Mouse (Mus musculus) midbrain, embryonic 14.5 days (tissue): ENCODE results near the gene Pex7. TPM values are rescaled to one million over a fixed set of nuclear protein-coding genes. Genes with fewer than 3 reads are reported as not detected.

ENCODE experiments used
- ATAC-seq: fragments of 200-750 bp; cut with Nextera tagmentation; 2 replicates; pipeline ENCODE4 v1.8.0; 2017; ENCODE audit warnings: moderate number of reproducible peaks, moderate library complexity; ENCODE audit not compliant: low FRiP score, low TSS enrichment
- DNase-seq: peaks from one replicate; pipeline ENCODE4 v3.0.0-alpha.2; 2015
- H3K27ac ChIP-seq: fragments of 300-500 bp; sonication (generic); replicated peaks from 2 replicates; pipeline ENCODE4 v1.5.1; 2014; ENCODE audit warnings: mild to moderate bottlenecking, low read depth, low read length, moderate library complexity
- H3K27me3 ChIP-seq: fragments of 300-500 bp; sonication (generic); 2 replicates; pipeline ENCODE4 v1.6.1; 2014; ENCODE audit warnings: low read length, control low read depth, mixed read lengths; ENCODE audit not compliant: control insufficient read depth, insufficient read depth
- H3K36me3 ChIP-seq: fragments of 300-500 bp; sonication (generic); 2 replicates; pipeline ENCODE4 v1.6.1; 2014; ENCODE audit warnings: low read length, control low read depth; ENCODE audit not compliant: control insufficient read depth, insufficient read depth
- H3K4me1 ChIP-seq: fragments of 300-500 bp; sonication (generic); 2 replicates; pipeline ENCODE4 v1.6.1; 2014; ENCODE audit warnings: mild to moderate bottlenecking, antibody characterized with exemption, low read length, control low read depth; ENCODE audit not compliant: control insufficient read depth, insufficient read depth
- H3K4me2 ChIP-seq: fragments of 300-500 bp; sonication (generic); 2 replicates; pipeline ENCODE4 v1.6.1; 2014; ENCODE audit warnings: mild to moderate bottlenecking, low read length, moderate library complexity
- H3K4me3 ChIP-seq: fragments of 300-500 bp; sonication (generic); replicated peaks from 2 replicates; pipeline ENCODE4 v1.5.1; 2014; ENCODE audit warnings: low read depth, low read length
- H3K9ac ChIP-seq: fragments of 300-500 bp; sonication (generic); replicated peaks from 2 replicates; pipeline ENCODE4 v1.6.1; 2014; ENCODE audit warnings: mild to moderate bottlenecking, low read length, moderate library complexity
- H3K9me3 ChIP-seq: fragments of 300-500 bp; sonication (generic); 2 replicates; pipeline ENCODE4 v1.6.1; 2016; ENCODE audit warnings: low read length, control low read depth, mixed read lengths; ENCODE audit not compliant: control insufficient read depth
- WGBS: fragments of 180-500 bp; shearing (Covaris S2); extraction: QIAGEN DNeasy Blood & Tissue Kit; methylation state at CpG from one replicate; pipeline ENCODE4 v1.1.7; 2014; 5-methylcytosine and 5-hydroxymethylcytosine counted together
- polyA plus RNA-seq: library from polyadenylated mRNA; unstranded; fragments of >200 nt; fragmentation: Nextera tagmentation; extraction: Ambion mirVana; gene quantifications from 2 replicates; pipeline ENCODE4 v1.2.1, GENCODE M21; 2014

Gene Pex7
- polyA plus RNA-seq, 1 experiment from 2014 or later, result 30.1 TPM

DNA sequence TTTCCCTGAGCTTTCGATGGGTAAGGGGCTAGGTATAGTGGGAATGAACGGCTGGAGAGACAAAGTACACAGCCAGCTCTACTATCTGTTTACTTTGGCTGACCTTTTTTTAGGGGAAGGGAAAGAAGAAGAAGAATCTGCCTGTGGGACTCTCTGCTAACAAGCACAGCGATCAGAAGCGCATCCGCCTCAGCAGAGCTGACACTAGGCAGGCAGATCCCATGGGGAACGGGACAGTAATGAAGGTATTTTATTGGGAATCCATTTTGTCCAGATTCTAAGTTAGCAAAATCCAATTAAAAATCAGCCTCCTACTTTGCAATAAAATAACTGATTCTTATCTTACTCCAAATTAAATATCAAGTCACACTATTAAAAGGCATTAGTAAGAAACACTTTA, 28.3 kb downstream of the Pex7 start:
- Histone ChIP-seq H3K27ac (no peak overlapping the region), H3K9me3 (no peaks in the 10 kb centered on the region), H3K27me3 (no peaks in the 10 kb centered on the region), H3K9ac (no peak overlapping the region), H3K4me3 (no peak overlapping the region), H3K4me2 (no peak overlapping the region), H3K36me3 (no peaks in the 10 kb centered on the region), H3K4me1 (no peaks in the 10 kb centered on the region)
- ATAC-seq (no peak), DNase-seq (peak; percentile 58)
- WGBS, result 70% methylated on average over 6 of the region's 6 CpGs

DNA sequence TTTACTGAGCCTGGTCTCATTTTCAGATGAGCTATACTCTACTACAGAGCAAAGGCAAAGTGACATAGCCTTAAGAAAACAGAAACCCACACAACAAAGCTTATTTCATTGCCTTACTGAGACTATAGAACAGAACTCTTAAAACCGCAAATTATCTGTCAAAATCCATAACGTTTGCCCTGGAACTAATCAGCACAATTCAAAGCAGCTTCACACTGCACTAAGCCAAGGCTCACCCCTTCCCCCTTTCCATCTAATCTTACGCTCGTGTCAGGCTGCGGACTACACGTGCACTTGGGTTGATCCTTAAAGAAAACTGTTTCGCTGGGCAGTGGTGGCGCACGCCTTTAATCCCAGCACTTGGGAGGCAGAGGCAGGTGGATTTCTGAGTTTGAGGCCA, 29.8 kb downstream of the Pex7 start:
- Histone ChIP-seq H3K36me3 (no peaks in the 10 kb centered on the region), H3K4me2 (no peak overlapping the region), H3K4me1 (no peaks in the 10 kb centered on the region), H3K27me3 (no peaks in the 10 kb centered on the region), H3K4me3 (no peak overlapping the region), H3K9ac (no peak overlapping the region), H3K9me3 (no peaks in the 10 kb centered on the region), H3K27ac (no peak overlapping the region)
- no peak for DNase-seq
- ATAC-seq, result no peak
- 79% methylated on average over 9 of the region's 9 CpGs for WGBS

DNA sequence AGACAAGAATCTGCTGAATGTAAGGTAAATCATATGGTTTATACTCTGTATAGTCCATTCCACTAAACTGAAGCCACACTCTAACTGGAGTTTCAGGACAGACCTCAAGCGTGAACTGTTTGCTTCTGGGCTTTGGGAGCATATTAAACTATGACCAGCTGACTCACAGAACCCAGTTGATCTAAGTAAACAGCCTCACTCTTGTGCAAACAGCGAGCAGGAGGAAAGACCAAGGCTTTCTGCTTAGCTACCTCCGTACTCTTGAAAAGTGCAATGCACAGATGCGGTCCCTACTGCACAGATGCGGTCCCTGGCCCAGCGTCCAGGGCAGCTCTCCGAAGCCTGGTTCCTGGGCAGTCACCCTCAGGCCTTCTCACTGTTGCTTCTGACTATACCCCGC, 30.2 kb downstream of the Pex7 start:
- DNase-seq, result no peak
- H3K4me3 ChIP-seq, result no peak overlapping the region
- no peak overlapping the region for H3K27ac ChIP-seq
- no peaks in the 10 kb centered on the region for H3K4me1 ChIP-seq
- no peaks in the 10 kb centered on the region for H3K36me3 ChIP-seq
- no peaks in the 10 kb centered on the region for H3K9me3 ChIP-seq
- no peak; the same call in 1 of the 2 replicates for ATAC-seq
- no peak overlapping the region for H3K4me2 ChIP-seq
- H3K27me3 ChIP-seq, result no peaks in the 10 kb centered on the region
- H3K9ac ChIP-seq, result no peak overlapping the region
- 91% methylated on average over 8 of the region's 8 CpGs for WGBS

DNA sequence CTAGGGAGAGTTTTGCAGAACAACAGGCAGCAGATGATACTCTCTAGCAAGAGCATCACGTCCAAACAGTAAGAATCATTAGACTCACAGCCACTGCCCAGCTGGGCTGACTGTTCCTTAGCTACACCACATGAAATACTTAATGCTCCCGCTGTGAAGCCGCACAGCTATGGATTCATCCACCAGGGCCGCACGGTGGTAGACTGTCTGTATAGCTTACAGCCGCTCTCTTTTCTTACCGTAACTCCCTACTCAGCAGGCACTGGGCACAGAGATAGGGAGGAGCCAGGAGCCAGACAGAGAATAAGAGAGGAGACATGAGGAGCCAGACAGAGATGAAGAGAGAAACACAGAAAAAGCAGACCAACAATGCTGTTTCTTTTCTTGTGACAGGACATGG, 30.8 kb downstream of the Pex7 start:
- Histone ChIP-seq H3K4me3 (no peak overlapping the region), H3K9ac (no peak overlapping the region), H3K9me3 (no peaks in the 10 kb centered on the region), H3K36me3 (no peaks in the 10 kb centered on the region), H3K27me3 (no peaks in the 10 kb centered on the region), H3K4me1 (no peaks in the 10 kb centered on the region), H3K4me2 (no peak overlapping the region), H3K27ac (no peak overlapping the region)
- 49% methylated on average over 7 of the region's 7 CpGs for WGBS
- no peak for ATAC-seq
- DNase-seq, result peak; percentile 23

DNA sequence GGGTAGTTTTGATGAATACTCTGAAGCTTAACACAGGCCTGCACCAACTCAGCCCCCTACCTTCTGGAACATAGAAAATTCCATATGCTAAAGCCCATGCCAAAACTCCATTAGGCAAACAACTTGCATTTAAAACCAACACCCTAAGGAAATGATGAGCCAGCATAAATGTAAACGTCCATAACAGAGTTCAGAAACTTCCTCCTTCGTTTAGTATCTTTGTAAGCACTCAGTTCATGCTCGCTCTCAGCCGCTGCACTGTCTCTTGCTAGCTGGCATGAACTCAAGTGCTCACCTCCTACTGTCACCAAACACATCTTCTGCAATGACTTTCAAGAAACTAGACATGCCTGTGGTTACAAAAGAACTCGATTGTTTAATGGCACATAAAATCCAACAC, 32.1 kb downstream of the Pex7 start:
- DNase-seq, result no peak
- no peak overlapping the region for H3K27ac ChIP-seq
- H3K9me3 ChIP-seq, result no peaks in the 10 kb centered on the region
- no peak overlapping the region for H3K4me2 ChIP-seq
- no peaks in the 10 kb centered on the region for H3K36me3 ChIP-seq
- H3K4me1 ChIP-seq, result no peaks in the 10 kb centered on the region; the same call in 1 of the 2 replicates
- no peak overlapping the region for H3K4me3 ChIP-seq
- no peaks in the 10 kb centered on the region for H3K27me3 ChIP-seq
- no peak overlapping the region for H3K9ac ChIP-seq
- WGBS, result 93% methylated on average over 5 of the region's 5 CpGs
- no peak for ATAC-seq

DNA sequence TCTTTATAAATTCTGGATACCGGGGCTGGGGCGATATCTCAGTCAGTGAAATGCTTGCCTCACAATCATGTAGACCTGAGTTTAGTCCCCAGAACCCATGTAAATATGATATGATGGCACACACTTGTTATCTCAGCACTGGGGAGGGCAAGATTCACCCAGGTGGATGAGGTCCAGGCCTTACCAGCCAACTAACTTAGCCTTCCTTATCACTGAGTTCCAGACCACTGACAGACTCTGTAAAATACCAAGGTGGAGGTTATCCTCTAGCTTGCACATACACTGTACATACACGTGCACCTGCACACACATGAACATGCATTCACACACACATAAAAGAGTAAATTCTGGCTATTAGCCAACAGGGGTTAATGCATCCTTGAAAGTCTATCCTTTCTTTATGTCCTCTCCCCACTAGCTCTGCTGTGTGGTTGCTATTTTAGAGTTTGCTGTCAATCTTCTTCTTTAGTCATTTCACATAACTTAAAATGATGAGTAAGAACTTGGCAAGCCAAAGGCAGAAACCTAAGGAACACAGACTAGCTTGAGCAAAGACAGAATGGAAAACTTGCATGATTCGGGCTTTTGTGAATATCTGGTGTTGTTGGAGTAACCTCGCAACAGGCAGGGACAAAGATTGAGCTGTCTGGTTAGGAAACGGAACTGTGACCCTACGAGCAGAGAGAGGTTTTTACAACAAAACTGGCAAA, 51.7 kb downstream of the Pex7 start:
- H3K4me3 ChIP-seq, result no peak overlapping the region
- no peaks in the 10 kb centered on the region for H3K9me3 ChIP-seq
- no peaks in the 10 kb centered on the region for H3K36me3 ChIP-seq
- H3K4me2 ChIP-seq, result no peak overlapping the region
- no peak overlapping the region for H3K9ac ChIP-seq
- WGBS, result 93% methylated on average over 7 of the region's 7 CpGs
- peaks cover 9% of the 10 kb centered on the region; the same call in 1 of the 2 replicates for H3K4me1 ChIP-seq
- H3K27me3 ChIP-seq, result peaks cover 21% of the 10 kb centered on the region
- H3K27ac ChIP-seq, result no peak overlapping the region
- DNase-seq (no peak), ATAC-seq (no peak)

DNA sequence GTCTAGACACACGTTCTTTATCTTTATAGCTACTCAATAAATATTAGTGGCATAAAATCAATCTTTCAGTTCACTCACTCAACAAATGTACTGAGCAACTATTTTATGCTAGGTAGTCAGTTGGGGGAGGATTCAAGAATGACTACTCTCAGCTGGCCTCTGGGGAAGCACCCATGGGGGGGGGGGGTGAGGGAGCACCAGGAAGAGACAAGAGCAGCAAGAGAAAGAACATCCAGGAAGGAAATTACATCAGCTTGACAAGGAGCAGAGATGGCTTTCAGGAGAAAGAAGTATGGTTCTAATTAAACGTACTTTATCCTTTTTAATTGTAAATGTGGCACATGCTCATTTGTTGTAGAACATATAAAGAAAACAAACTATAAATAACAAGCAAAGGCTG, 53.9 kb downstream of the Pex7 start:
- no peak for DNase-seq
- H3K36me3 ChIP-seq, result no peaks in the 10 kb centered on the region
- H3K27ac ChIP-seq, result no peak overlapping the region
- H3K4me3 ChIP-seq, result no peak overlapping the region
- ATAC-seq, result no peak
- WGBS, result 81% methylated on average over 2 of the region's 2 CpGs
- no peaks in the 10 kb centered on the region for H3K9me3 ChIP-seq
- H3K27me3 ChIP-seq, result peaks cover 42% of the 10 kb centered on the region
- H3K9ac ChIP-seq, result no peak overlapping the region
- H3K4me1 ChIP-seq, result peaks cover 19% of the 10 kb centered on the region
- H3K4me2 ChIP-seq, result no peak overlapping the region

DNA sequence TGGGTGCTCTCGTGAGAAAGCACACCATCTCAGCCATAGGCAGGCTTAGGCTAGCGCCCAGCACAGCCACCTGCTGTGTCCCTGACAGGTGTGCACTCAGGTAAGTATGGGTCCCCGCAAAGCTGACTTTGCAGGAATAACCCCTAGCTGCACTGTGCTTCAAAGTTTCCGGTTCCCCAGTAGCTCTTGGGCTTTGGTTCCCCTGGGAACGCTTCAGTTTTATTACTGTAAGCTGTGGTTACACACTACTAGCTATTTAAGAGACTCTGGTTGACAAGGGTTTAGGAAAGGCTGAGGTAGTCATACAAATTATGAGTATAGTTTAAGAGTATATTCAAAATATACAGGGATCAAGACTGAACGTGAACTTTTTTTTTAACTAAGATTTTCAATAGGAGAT, 54.7 kb downstream of the Pex7 start:
- H3K9ac ChIP-seq, result no peak overlapping the region
- no peak overlapping the region for H3K27ac ChIP-seq
- H3K4me2 ChIP-seq, result no peak overlapping the region
- 35% methylated on average over 6 of the region's 6 CpGs for WGBS
- H3K4me3 ChIP-seq, result no peak overlapping the region
- peaks cover 19% of the 10 kb centered on the region for H3K4me1 ChIP-seq
- ATAC-seq (no peak), DNase-seq (no peak)
- H3K9me3 ChIP-seq, result no peaks in the 10 kb centered on the region
- no peaks in the 10 kb centered on the region for H3K36me3 ChIP-seq
- H3K27me3 ChIP-seq, result peaks cover 42% of the 10 kb centered on the region

DNA sequence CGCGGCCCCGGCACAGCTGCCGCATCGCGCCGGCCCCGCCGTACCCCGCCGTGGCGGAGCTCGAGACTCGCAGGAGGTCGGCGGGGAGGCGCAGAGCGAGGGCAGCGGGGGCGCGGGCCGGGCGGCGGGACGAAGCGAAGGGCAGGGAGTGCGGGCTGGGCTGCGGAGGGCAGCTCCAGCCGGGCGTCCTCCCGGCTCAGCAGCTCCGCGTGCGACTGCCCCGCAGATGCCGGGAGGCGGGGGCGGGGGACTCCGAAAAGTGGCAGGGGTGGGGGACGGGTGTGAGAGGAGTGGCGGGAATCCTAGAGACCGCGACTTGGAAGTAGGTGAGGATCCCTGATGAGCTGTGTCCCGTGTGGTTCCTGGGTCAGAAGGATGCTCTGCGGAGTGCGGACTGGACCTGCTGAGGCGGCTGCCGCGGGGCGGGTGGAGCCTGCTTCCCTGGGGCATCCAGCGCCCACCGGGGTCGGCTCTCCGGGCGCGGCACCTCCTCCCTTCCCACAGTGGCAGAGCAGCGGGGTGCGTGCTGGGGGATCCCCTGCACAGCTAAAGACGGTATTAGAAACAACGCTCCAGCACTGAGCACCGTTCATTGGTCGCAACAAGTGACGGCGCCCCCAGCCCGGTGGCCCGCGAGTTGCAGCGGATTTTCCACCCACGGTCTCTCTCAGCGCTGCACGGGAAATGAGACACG, 56.3 kb downstream of the Pex7 start, which contains the start of gene Slc35d3:
TSS of gene Slc35d3 (minus strand) at position 462 of the 694 bp plus-strand sequence.
- under 1% methylated on average over 72 of the region's 72 CpGs for WGBS

More for the DNA sequence above, 56.3 kb downstream of the Pex7 start, which contains the start of gene Slc35d3:
- Histone ChIP-seq H3K4me1 (peaks cover 19% of the 10 kb centered on the region), H3K27ac (no peak within 1 kb of the TSS; the same call in 1 of the 2 replicates), H3K9ac (peak within 1 kb of the TSS; percentile 57), H3K9me3 (no peaks in the 10 kb centered on the region), H3K4me2 (peak within 1 kb of the TSS; percentile 100), H3K36me3 (no peaks in the 10 kb centered on the region), H3K4me3 (peak within 1 kb of the TSS; percentile 55), H3K27me3 (peaks cover 42% of the 10 kb centered on the region)
- ATAC-seq (peak; percentile 68), DNase-seq (peak; percentile 70)
